Mouse (Mus musculus) thymus, adult 2 months (tissue): ENCODE data around the gene Skida1.

Source experiments
- CTCF ChIP-seq: fragments of 200-500 bp; IDR thresholded peaks from 2 replicates; pipeline ENCODE4 v1.5.1; 2012; ENCODE audit warnings: mild to moderate bottlenecking, control low read depth, low read length, moderate library complexity, borderline replicate concordance; ENCODE audit not compliant: control insufficient read depth, poor library complexity, insufficient read depth; ENCODE audit errors: extremely low read depth
- POLR2A ChIP-seq: fragments of 200-500 bp; IDR thresholded peaks from 2 replicates; pipeline ENCODE4 v1.6.1; 2012; ENCODE audit warnings: mild to moderate bottlenecking, low read length, control low read depth, moderate library complexity; ENCODE audit not compliant: control insufficient read depth, poor library complexity, insufficient read depth; ENCODE audit errors: extremely low read depth

GRCm38 (mm10) chr2:18050541-18050985 is 1.7 kb upstream of the Skida1 start:
- TF ChIP-seq CTCF (no peak), POLR2A (no peak)
